Mouse (Mus musculus) effector memory CD4-positive, alpha-beta T cell, adult 5 months (primary cell): ENCODE measurements around the gene Cdc42bpg. TPM values are rescaled to one million over a fixed set of nuclear protein-coding genes. Genes with fewer than 3 reads are reported as not detected.

Experiments used
- polyA plus RNA-seq: library from polyadenylated mRNA; unstranded; fragments of 100-300 nt; shearing (Covaris generic); gene quantifications from one replicate; pipeline ENCODE4 v1.2.1, GENCODE M21; 2017

Gene Cdc42bpg
- 0.35 TPM for polyA plus RNA-seq

DNA sequence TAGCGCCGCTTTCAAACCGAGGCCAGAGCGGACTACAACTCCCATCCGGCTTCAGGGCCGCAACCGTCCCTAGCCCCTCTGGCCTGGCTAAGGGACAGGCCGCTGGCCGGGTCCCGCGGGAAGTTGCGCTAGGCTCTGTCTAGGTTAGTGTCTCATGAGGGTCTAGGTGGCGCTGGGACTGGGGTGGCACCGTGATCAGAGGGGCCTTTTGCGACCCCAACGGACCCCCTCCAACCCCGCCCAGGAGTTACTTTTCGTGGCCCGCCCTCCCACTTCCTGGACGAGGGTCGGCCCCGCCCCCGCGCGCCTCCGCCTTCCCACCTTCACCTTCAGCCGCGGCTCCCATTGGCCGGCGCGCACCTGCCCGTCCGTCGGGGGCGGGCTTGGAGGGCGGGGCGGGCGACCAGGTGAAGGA lies at the start of gene Cdc42bpg:
Gene Cdc42bpg, plus strand, starts transcription at position 320 of the 415 bp plus-strand sequence.

DNA sequence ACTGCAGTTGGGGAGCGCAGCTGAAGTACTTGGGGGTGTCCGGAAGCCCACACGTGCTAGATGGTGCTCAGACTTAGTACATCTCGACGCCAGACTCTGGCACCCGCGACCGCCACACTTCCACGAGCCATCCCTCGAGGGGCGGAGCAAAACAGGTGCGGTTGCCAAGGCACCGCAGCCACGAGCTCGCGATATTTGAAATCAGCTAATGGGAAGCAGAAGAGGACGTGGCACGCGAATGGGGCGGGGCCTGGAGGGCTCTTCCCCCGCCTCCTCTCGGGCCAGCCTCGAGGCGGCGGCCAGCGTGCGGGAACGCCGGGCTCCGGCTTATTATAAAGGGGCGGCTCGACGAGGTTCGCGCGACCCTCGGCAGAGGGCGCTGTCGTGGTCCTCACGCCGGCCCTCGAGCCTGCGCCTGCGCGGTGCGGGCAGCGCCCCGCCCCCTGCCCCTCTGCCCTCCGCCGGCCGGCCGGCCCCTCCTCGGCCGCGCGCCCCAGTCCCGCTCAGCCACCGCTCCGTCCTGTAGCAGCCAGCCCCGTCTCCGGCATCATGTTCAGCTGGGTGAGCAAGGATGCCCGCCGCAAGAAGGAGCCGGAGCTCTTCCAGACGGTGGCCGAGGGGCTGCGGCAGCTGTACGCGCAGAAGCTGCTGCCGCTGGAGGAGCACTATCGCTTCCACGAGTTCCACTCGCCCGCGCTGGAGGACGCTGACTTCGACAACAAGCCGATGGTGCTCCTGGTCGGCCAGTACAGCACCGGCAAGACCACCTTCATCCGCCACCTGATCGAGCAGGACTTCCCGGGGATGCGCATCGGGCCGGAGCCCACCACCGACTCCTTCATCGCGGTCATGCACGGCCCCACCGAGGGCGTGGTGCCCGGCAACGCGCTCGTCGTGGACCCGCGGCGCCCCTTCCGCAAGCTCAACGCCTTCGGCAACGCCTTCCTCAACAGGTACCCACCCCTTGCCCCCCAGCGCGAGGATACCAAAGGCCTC lies 29.5 kb upstream of the Cdc42bpg start, which contains the start of gene Ehd1:
Gene Ehd1, plus strand, starts transcription at position 300 of the 996 bp plus-strand sequence.

DNA sequence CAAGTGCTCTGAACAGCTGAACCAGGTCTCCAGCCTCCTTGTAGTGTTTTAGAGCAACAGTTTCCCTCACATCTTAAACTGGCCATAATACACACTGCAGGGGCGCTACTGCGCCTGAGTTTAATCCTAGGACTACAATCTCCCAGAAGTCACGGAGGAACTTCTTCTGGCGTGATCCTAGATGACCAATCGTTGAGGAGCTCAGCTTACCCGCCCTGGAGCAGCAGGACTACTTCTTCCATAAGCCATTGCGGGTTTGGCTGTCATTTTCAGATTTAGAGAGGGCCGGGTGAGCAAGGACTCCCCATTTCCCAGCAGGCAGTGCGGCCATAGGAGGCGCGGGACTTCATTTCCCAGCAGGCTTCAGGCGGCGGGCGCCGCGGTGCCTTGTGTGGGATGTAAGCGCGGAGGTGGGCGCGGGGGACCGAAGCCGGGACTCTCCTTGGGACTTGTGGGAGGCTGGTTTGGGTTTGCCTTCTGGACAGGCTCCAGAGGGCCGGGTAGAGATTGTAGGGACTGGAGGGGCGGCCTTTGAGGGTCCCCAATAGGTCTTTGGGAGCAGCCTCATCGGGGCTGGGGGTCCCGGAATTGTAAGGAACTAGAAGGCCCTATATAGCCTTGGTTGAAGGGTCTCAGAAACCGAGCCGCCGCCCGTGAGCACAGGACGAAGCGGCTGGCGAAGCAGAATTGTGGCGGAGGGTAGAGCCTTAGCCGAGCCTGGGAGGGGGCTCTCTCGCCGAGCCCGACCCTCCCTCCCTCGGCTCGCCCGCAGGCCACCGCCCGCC lies 28.6 kb downstream of the Cdc42bpg start, which contains the start of gene Men1:
Gene Men1, plus strand, starts transcription at position 307 of the 785 bp plus-strand sequence.

DNA sequence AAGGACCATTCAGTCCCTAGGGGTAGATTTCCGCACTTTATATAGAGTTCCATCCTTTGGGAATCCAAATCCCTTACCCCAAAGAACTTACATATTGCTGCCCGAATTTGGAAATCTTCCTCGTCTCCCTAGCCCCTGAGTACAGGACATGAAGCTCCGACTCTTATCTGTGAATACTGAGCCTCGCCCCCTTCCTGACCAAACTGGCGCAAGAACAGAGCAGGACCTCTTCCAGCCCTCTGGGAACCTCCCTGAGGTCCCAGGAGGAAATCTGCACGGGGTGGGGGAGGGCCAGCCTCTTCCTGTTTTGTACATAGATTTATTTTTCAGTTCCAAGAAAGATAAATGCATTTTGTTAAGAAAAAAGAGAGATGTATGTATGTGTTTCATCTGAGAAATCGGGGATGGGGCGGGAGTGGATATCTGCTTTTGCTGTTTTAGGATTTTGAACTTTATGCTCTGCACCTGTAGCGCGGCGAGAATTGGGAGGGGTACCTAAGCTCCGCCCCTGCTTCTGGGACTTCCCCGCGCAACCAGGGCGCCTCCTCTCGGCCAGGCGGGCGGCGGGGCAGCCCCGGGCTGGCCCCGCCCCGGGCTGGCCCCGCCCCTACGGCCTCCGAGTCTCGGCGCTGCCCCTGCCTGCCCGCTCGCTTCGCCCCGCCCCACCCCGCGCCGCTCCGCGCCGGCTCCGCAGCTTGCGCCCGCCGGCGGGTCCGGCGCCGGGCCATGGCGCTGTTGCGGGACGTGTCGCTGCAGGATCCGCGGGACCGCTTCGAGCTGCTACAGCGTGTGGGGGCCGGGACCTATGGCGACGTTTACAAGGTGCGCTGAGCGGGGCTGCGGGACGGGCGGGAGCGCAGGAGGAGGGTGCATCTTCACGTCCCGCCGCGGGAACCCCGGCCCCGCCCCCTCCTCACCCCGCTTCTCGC lies 34.5 kb downstream of the Cdc42bpg start, which contains the start of gene Map4k2:
Gene Map4k2, plus strand, starts transcription at position 612 of the 929 bp plus-strand sequence.

GRCm38 (mm10) chr19:6363411-6364240 lies 57.4 kb downstream of the Cdc42bpg start, which contains the start of gene Sf1:
Gene Sf1 (plus strand): TSS chr19:6363690.

Other genes with a start within 250 kb of the Cdc42bpg start
- gene Mrpl49, start 248.7 kb upstream of the Cdc42bpg start, polyA plus RNA-seq: 21.8 TPM
- 985 TPM for gene Fau, start 248.6 kb upstream of the Cdc42bpg start, polyA plus RNA-seq
- 17.6 TPM for gene Znhit2, start 245.3 kb upstream of the Cdc42bpg start, polyA plus RNA-seq
- 7.2 TPM for gene Tm7sf2, start 238.1 kb upstream of the Cdc42bpg start, polyA plus RNA-seq
- gene Vps51, start 229.2 kb upstream of the Cdc42bpg start, polyA plus RNA-seq: 67.1 TPM
- not detected for gene Tmem262, start 226.4 kb upstream of the Cdc42bpg start, polyA plus RNA-seq
- gene Gm28374, start 224.2 kb upstream of the Cdc42bpg start, polyA plus RNA-seq: 0.60 TPM
- 20.0 TPM for gene Zfpl1, start 221.5 kb upstream of the Cdc42bpg start, polyA plus RNA-seq
- 0.21 TPM for gene Cdca5, start 221.5 kb upstream of the Cdc42bpg start, polyA plus RNA-seq
- not detected for gene AC131692.1, start 212.0 kb upstream of the Cdc42bpg start, polyA plus RNA-seq
- not detected for gene Naaladl1, start 200.7 kb upstream of the Cdc42bpg start, polyA plus RNA-seq
- 6.3 TPM for gene Sac3d1, start 187.8 kb upstream of the Cdc42bpg start, polyA plus RNA-seq
- 25.6 TPM for gene Snx15, start 178.2 kb upstream of the Cdc42bpg start, polyA plus RNA-seq
- not detected for gene Batf2, start 165.5 kb upstream of the Cdc42bpg start, polyA plus RNA-seq
- gene Arl2, start 164.9 kb upstream of the Cdc42bpg start, polyA plus RNA-seq: 25.1 TPM
- not detected for gene Majin, start 122.1 kb upstream of the Cdc42bpg start, polyA plus RNA-seq
- not detected for gene Gpha2, start 80.1 kb upstream of the Cdc42bpg start, polyA plus RNA-seq
- 19.1 TPM for gene Ppp2r5b, start 70.6 kb upstream of the Cdc42bpg start, polyA plus RNA-seq
- 79.4 TPM for gene Atg2a, start 64.8 kb upstream of the Cdc42bpg start, polyA plus RNA-seq
- 34.0 TPM for gene Ehd1, start 29.7 kb upstream of the Cdc42bpg start, polyA plus RNA-seq
- 30.0 TPM for gene Men1, start 28.5 kb downstream of the Cdc42bpg start, polyA plus RNA-seq
- 129 TPM for gene Map4k2, start 34.7 kb downstream of the Cdc42bpg start, polyA plus RNA-seq
- gene Sf1, start 57.2 kb downstream of the Cdc42bpg start, polyA plus RNA-seq: 603 TPM
- 2.4 TPM for gene Pygm, start 77.9 kb downstream of the Cdc42bpg start, polyA plus RNA-seq
- gene Rasgrp2, start 92.9 kb downstream of the Cdc42bpg start, polyA plus RNA-seq: 296 TPM
- not detected for gene Nrxn2, start 112.3 kb downstream of the Cdc42bpg start, polyA plus RNA-seq
- gene Slc22a12, start 236.6 kb downstream of the Cdc42bpg start, polyA plus RNA-seq: not detected